Mouse (Mus musculus) forebrain, embryonic 12.5 days (tissue): ENCODE results near the gene Retreg1. TPM values are rescaled to one million over a fixed set of nuclear protein-coding genes. Genes with fewer than 3 reads are reported as not detected.
A peak's percentile ranks its signal among the peaks of the same experiment; 100 is the strongest.
"Not testable (repeated sequence)": the region's sequence is repeated elsewhere in the genome, so short reads cannot be mapped to it uniquely, and the experiment has no call there.

Experiments
- ATAC-seq: fragments of 200-750 bp; cut with Nextera tagmentation; 2 replicates; pipeline ENCODE4 v1.8.0; 2017; ENCODE audit warnings: moderate TSS enrichment; ENCODE audit not compliant: low FRiP score
- H3K27ac ChIP-seq: fragments of 300-500 bp; sonication (generic); 2 replicates; pipeline ENCODE4 v1.5.1; 2016; ENCODE audit warnings: mild to moderate bottlenecking
- H3K27me3 ChIP-seq: fragments of 300-500 bp; sonication (generic); 2 replicates; pipeline ENCODE4 v1.6.1; 2016; ENCODE audit warnings: mild to moderate bottlenecking
- H3K36me3 ChIP-seq: fragments of 300-500 bp; sonication (generic); replicated peaks from 2 replicates; pipeline ENCODE4 v1.6.1; 2016; ENCODE audit warnings: mild to moderate bottlenecking
- H3K4me1 ChIP-seq: fragments of 300-500 bp; sonication (generic); 2 replicates; pipeline ENCODE4 v1.6.1; 2016
- H3K4me2 ChIP-seq: fragments of 300-500 bp; sonication (generic); 2 replicates; pipeline ENCODE4 v1.6.1; 2016; ENCODE audit warnings: mild to moderate bottlenecking, moderate library complexity
- H3K4me3 ChIP-seq: fragments of 300-500 bp; sonication (generic); replicated peaks from 2 replicates; pipeline ENCODE4 v1.5.1; 2016; ENCODE audit warnings: mild to moderate bottlenecking
- H3K9ac ChIP-seq: fragments of 300-500 bp; sonication (generic); 2 replicates; pipeline ENCODE4 v1.6.1; 2016; ENCODE audit warnings: mild to moderate bottlenecking
- H3K9me3 ChIP-seq: fragments of 300-500 bp; sonication (generic); 2 replicates; pipeline ENCODE4 v1.6.1; 2016
- WGBS: fragments of 180-500 bp; shearing (Covaris S2); methylation state at CpG from one replicate; pipeline ENCODE4 v1.1.7; 2016; 5-methylcytosine and 5-hydroxymethylcytosine counted together
- polyA plus RNA-seq: library from polyadenylated mRNA; unstranded; fragments of >200 nt; fragmentation: Nextera tagmentation; extraction: Ambion mirVana; gene quantifications from 2 replicates; pipeline ENCODE4 v1.2.1, GENCODE M21; 2016

Gene Retreg1
- polyA plus RNA-seq, 1 experiment from 2014 or later: 2.8 TPM

GRCm38 (mm10) chr15:25960231-25960630 lies 117.3 kb downstream of the Retreg1 start:
- Histone ChIP-seq H3K9me3 (no peaks in the 10 kb centered on the region), H3K4me1 (peaks cover 13% of the 10 kb centered on the region), H3K9ac (no peak overlapping the region), H3K36me3 (no peaks in the 10 kb centered on the region), H3K27me3 (no peaks in the 10 kb centered on the region), H3K4me3 (no peak overlapping the region), H3K4me2 (no peak overlapping the region), H3K27ac (no peak overlapping the region)
- 84% methylated on average over 5 of the region's 5 CpGs for WGBS
- ATAC-seq: no peak

DNA sequence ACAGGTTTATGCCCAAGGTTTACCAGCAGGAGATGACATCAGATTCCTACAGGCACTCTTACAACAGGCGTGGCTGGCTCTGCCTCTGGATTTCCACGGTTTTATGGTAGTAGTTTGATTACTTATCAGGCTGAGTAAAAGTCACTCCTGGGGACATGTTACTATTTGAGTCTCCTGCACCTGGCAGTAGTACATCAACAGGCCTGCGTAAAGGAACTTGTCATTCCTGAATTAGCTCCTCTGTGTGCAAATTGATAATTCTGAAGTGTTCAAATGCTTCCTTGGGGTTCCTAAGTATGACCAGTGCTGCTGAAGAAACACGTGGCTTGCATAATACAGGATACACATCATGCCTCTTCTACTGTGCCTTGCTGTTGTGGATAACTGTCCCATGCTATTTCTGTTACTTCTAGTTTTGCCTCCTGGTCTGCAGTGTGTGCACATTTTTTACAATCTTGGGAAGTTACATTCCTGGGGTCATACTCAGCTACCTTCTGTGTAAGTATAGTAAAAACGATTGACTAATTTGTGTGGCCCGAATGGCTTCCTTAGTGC lies 123.3 kb downstream of the Retreg1 start:
- Histone ChIP-seq H3K27ac (no peak overlapping the region), H3K36me3 (no peaks in the 10 kb centered on the region), H3K9me3 (no peaks in the 10 kb centered on the region), H3K9ac (no peak overlapping the region), H3K27me3 (no peaks in the 10 kb centered on the region), H3K4me2 (no peak overlapping the region), H3K4me3 (no peak overlapping the region), H3K4me1 (no peaks in the 10 kb centered on the region)
- WGBS: 85% methylated on average over 6 of the region's 6 CpGs
- no peak for ATAC-seq

DNA sequence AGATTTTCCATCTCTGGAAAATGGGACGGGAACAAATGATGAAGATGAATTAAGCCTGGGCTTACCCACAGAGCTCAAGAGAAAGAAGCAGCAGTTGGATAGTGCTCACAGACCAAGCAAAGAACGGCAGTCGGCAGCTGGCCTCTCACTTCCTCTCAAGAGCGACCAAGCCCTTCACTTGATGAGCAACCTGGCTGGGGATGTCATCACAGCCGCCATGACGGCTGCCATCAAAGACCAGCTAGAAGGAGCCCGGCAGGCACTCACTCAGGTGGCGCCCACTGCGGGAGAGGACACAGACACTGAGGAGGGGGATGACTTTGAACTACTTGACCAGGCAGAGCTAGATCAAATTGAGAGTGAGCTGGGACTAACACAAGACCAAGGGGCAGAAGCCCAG lies 128.6 kb downstream of the Retreg1 start:
- WGBS: 91% methylated on average over 9 of the region's 9 CpGs
- Histone ChIP-seq H3K4me2 (no peak overlapping the region), H3K9me3 (no peaks in the 10 kb centered on the region), H3K36me3 (no peaks in the 10 kb centered on the region), H3K4me1 (no peaks in the 10 kb centered on the region), H3K9ac (no peak overlapping the region), H3K4me3 (no peak overlapping the region), H3K27me3 (no peaks in the 10 kb centered on the region), H3K27ac (no peak overlapping the region)
- no peak for ATAC-seq

- 88% methylated on average over 5 of the region's 5 CpGs for WGBS
- H3K27ac ChIP-seq: no peak overlapping the region
- H3K9ac ChIP-seq: no peak overlapping the region
- no peak for ATAC-seq
- no peak overlapping the region for H3K4me2 ChIP-seq
- no peak overlapping the region for H3K4me3 ChIP-seq
- no peaks in the 10 kb centered on the region for H3K36me3 ChIP-seq
- no peaks in the 10 kb centered on the region for H3K4me1 ChIP-seq
- no peaks in the 10 kb centered on the region for H3K27me3 ChIP-seq
- no peaks in the 10 kb centered on the region for H3K9me3 ChIP-seq
Observed at GRCm38 (mm10) chr15:25972758-25973157, 129.8 kb downstream of the Retreg1 start.

GRCm38 (mm10) chr15:25974352-25974751 lies 131.4 kb downstream of the Retreg1 start:
- no peaks in the 10 kb centered on the region for H3K4me1 ChIP-seq
- no peaks in the 10 kb centered on the region for H3K9me3 ChIP-seq
- no peak overlapping the region for H3K4me2 ChIP-seq
- WGBS: 93% methylated on average over 4 of the region's 4 CpGs
- H3K27me3 ChIP-seq: no peaks in the 10 kb centered on the region
- no peaks in the 10 kb centered on the region for H3K36me3 ChIP-seq
- no peak for ATAC-seq
- no peak overlapping the region for H3K9ac ChIP-seq
- H3K4me3 ChIP-seq: no peak overlapping the region
- no peak overlapping the region for H3K27ac ChIP-seq

GRCm38 (mm10) chr15:25975810-25976209 lies 132.8 kb downstream of the Retreg1 start:
- ATAC-seq: no peak
- Histone ChIP-seq H3K4me2 (no peak overlapping the region), H3K36me3 (no peaks in the 10 kb centered on the region), H3K4me3 (no peak overlapping the region), H3K9me3 (no peaks in the 10 kb centered on the region), H3K27ac (no peak overlapping the region), H3K9ac (no peak overlapping the region), H3K4me1 (no peaks in the 10 kb centered on the region), H3K27me3 (no peaks in the 10 kb centered on the region)
- 93% methylated on average over 6 of the region's 6 CpGs for WGBS

DNA sequence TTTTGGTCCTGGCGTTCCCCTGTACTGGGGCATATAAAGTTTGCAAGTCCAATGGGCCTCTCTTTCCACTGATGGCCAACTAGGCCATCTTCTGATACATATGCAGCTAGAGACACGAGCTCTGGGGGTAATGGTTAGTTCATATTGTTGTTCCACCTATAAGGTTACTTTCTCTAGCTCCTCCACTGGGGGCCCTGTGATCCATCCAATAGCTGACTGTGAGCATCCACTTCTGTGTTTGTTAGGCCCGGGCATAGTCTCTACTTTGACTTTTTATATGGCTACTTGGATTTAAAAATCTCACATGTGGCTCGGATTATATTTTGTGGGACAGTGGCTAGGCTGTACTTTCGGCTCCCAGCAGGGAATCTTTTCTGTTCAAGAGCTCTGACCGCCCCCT lies 140.6 kb downstream of the Retreg1 start:
- Histone ChIP-seq H3K4me3 (peak overlapping the region; percentile 99), H3K9ac (peak overlapping the region; percentile 63), H3K4me1 (peaks cover 18% of the 10 kb centered on the region), H3K4me2 (peak overlapping the region; percentile 91), H3K27ac (peak overlapping the region; percentile 90; the same call in 1 of the 2 replicates), H3K36me3 (peaks cover 17% of the 10 kb centered on the region)
- peak; percentile 36 for ATAC-seq
- H3K9me3 ChIP-seq, H3K27me3 ChIP-seq: not testable (repeated sequence)
- WGBS: 14% methylated on average over 6 of the region's 6 CpGs

DNA sequence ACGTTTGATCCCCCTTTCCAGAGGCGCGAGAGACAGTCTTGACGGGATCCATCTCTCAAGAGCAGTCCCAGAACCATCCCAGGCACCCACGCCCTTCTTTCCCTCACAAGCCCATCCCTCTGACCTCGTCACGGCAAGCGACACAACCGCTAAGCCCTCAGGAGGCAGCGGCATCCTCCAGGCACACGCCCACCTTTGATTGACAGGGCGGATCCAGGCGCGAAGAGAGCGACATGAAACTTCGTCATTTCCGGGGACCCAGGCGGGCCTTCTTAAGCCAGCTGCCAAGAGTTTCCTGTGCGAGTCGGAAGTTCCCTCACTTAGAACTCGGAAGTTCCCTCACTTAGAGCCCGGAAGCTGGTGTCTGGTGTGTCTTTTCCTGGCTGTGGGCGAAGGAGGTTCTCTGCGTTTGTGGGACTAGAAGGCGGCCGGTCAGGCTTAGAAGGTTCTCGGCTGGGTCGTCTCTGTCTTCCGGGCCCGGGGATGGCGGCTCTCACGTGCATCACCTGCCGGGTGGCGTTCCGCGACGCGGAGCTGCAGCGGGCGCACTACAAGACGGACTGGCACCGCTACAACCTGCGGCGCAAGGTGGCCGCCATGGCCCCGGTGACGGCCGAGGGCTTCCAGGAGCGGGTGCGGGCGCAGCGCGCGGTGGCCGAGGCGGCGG lies 141.2 kb downstream of the Retreg1 start, which contains the start of gene Zfp622:
Gene Zfp622 (plus strand): TSS at position 300 of the 667 bp plus-strand sequence.
- Histone ChIP-seq H3K27ac (peak within 1 kb of the TSS; percentile 90), H3K9ac (peak within 1 kb of the TSS; percentile 94), H3K4me1 (peaks cover 18% of the 10 kb centered on the region), H3K9me3 (no peaks in the 10 kb centered on the region), H3K36me3 (peaks cover 20% of the 10 kb centered on the region), H3K4me2 (peak within 1 kb of the TSS; percentile 91), H3K4me3 (peak within 1 kb of the TSS; percentile 99), H3K27me3 (no peaks in the 10 kb centered on the region)
- peak; percentile 98 for ATAC-seq
- under 1% methylated on average over 57 of the region's 57 CpGs for WGBS

DNA sequence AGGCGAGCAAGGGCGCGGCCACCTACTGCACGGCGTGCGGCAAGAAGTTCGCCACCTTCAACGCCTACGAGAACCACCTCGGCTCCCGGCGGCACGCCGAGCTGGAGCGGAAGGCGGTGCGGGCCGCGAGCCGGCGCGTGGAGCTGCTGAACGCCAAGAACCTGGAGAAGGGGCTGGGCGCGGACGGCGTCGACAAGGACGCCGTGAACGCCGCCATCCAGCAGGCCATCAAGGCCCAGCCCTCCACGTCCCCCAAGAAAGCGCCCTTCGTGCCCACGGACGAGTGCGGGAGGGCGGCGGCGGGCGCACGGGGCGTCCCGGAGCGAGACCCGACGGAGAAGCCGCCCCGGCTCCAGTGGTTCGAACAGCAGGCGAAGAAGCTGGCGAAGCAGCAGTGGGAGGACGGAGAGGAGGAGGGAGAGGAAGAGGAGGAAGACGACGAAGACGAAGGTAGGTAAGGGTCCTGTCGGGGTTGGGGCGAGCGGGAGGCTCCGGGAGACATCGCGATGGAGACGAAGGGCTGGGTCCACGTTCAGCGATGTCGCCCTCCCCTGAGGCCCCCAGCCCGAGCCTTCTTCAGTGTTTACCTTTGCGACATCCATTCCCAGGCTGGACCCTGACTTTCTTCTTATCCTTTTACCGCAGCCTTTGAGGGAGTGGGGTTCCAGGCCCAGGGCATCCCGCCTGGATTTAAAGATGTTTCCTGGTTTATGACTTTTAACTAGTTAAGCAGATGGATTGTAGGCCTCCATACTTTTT lies 141.9 kb downstream of the Retreg1 start:
- Histone ChIP-seq H3K4me2 (peak overlapping the region; percentile 91), H3K9me3 (no peaks in the 10 kb centered on the region), H3K4me1 (peaks cover 18% of the 10 kb centered on the region), H3K36me3 (peaks cover 25% of the 10 kb centered on the region), H3K27ac (peak overlapping the region; percentile 90), H3K9ac (peak overlapping the region; percentile 94), H3K27me3 (no peaks in the 10 kb centered on the region), H3K4me3 (peak overlapping the region; percentile 99)
- ATAC-seq: peak; percentile 22
- under 1% methylated on average over 66 of the region's 71 CpGs for WGBS

- Histone ChIP-seq H3K36me3 (peaks cover 64% of the 10 kb centered on the region), H3K4me2 (no peak overlapping the region), H3K27ac (no peak overlapping the region), H3K27me3 (no peaks in the 10 kb centered on the region), H3K9ac (no peak overlapping the region), H3K4me3 (no peak overlapping the region), H3K4me1 (no peaks in the 10 kb centered on the region), H3K9me3 (no peaks in the 10 kb centered on the region)
- peak; percentile 55 for ATAC-seq
- 62% methylated on average over 8 of the region's 8 CpGs for WGBS
Observed at GRCm38 (mm10) chr15:25992992-25993727, 150.2 kb downstream of the Retreg1 start.

DNA sequence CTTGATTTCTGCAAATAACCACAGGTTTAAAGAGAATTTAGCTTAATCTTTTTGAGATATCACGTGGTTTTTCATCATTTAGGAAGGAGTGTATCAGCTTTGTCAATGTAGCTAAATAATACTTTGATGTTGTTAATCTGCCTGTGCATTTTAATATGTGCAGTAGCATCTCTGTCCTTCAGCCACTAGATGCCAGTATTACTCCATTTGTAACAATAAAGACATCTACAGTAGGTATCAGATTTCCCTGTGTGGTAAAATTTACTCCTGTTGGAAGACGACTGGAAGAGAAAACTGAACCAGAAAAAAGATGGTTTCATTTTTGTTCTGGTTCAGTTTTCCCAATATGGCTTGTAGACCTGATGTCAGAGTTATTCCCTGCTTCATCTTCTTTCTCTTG lies 152.5 kb downstream of the Retreg1 start:
- Histone ChIP-seq H3K9ac (no peak overlapping the region), H3K9me3 (no peaks in the 10 kb centered on the region), H3K4me2 (no peak overlapping the region), H3K36me3 (peaks cover 53% of the 10 kb centered on the region), H3K27me3 (no peaks in the 10 kb centered on the region), H3K4me1 (no peaks in the 10 kb centered on the region), H3K4me3 (no peak overlapping the region), H3K27ac (no peak overlapping the region)
- 51% methylated on average over 2 of the region's 2 CpGs for WGBS
- ATAC-seq: peak; percentile 62; the same call in 1 of the 2 replicates

DNA sequence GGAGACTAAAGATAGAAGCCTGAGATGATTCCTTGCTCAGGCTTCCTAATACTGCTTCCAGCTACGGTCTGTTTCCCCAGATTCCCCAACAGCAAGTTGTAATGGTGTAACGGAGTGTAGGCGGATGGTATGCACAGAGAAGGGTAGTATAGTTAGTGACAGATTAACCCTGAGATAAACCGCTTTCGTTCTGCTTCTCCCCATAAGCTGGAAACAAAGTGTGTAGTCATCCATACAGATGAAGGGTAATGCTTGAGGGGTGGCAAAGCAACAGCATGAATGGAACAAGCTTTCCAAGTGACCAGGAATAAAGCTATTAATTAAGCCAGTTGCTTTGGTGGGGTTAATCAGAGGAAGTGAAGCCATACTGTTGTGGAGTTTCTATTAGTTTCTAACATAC lies 156.6 kb downstream of the Retreg1 start:
- WGBS: 14% methylated on average over 5 of the region's 5 CpGs
- not testable (repeated sequence) for H3K9me3 ChIP-seq

More for the DNA sequence above, 156.6 kb downstream of the Retreg1 start:
- not testable (repeated sequence) for H3K27me3 ChIP-seq, ATAC-seq, H3K4me2 ChIP-seq, H3K4me1 ChIP-seq, H3K27ac ChIP-seq, H3K9ac ChIP-seq, H3K4me3 ChIP-seq
- peaks cover 25% of the 10 kb centered on the region for H3K36me3 ChIP-seq
